Mouse (Mus musculus): ENCODE measurements at regions not wholly inside any gene's neighbourhood (a gene's known extent, or its start where the extent isn't known, plus 50 kb on each side); places are given as distances from the start of the nearest gene placed in this dataset.

DNA sequence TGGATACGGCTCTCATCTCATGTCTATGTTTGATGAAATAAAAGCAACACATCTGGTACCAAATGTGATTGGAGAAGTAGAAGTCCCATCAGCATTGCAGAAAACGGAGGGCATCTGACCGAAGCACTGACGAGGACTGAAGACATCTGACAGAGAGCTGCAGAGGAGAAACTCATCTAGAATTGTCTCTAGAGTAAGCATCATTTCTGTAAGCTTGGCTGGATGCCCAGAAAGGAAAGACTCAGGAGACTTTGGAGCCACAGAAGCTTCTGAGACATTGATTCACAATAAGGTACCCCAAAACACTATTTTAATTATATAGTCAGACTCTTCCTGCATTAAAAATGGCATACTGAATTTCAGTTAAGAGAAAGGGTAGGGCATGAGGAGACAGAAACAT lies 326.6 kb downstream of the Gm597 start:
- Histone ChIP-seq H3K27ac (no peak overlapping the region), H3K4me3 (no peak overlapping the region)
- peak in 1 of 2 experiments; percentile 9 for DNase-seq (ENCODE audit: extremely low spot score in 1 of 2, low spot score in 2 of 2)
- no peak for TF ChIP-seq CTCF (IDR thresholded peaks at IDR 0.05)
- intact Hi-C loops (cut with DNase I): no loop called here

DNA sequence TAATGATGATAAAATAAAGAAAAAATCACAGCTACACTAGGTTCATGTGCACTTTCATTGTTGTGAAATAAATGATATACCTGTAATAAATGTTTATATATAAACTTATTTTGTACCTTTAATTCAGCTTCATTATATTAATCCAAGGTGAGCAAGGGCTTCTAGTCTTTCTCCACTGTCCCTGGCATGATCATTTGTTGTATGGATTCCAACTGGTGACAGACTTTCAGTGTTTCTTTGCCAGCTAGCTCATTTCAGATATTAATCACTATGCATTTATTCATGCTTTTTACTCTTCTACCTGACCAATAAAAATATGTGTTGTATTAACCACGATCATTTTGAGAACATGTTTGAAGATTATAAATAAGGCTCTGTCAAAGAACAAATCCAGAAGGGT lies 354.7 kb downstream of the Gm597 start:
- DNase-seq (ENCODE audit: extremely low spot score in 1 of 2, low spot score in 2 of 2): no peak
- H3K27ac ChIP-seq: no peak overlapping the region
- intact Hi-C loops (cut with DNase I): no loop called here
- H3K4me3 ChIP-seq: no peak overlapping the region
- TF ChIP-seq CTCF (IDR thresholded peaks at IDR 0.05): no peak
